Mouse (Mus musculus) stomach, postnatal 0 days (tissue): ENCODE results near the gene Kng2. TPM values are rescaled to one million over a fixed set of nuclear protein-coding genes. Genes with fewer than 3 reads are reported as not detected.
"Not testable (repeated sequence)": the region's sequence is repeated elsewhere in the genome, so short reads cannot be mapped to it uniquely, and the experiment has no call there.

ENCODE experiments used
- ATAC-seq: fragments of 200-750 bp; cut with Nextera tagmentation; 2 replicates; pipeline ENCODE4 v1.8.0; 2017; ENCODE audit not compliant: low FRiP score, low TSS enrichment
- DNase-seq: peaks from one replicate; pipeline ENCODE4 v3.0.0-alpha.2; 2016; ENCODE audit warnings: low spot score
- H3K27ac ChIP-seq: fragments of 300-500 bp; sonication (generic); replicated peaks from 2 replicates; pipeline ENCODE4 v1.5.1; 2014; ENCODE audit warnings: mild to moderate bottlenecking, control low read depth
- H3K27me3 ChIP-seq: fragments of 300-500 bp; sonication (generic); 2 replicates; pipeline ENCODE4 v1.6.1; 2014; ENCODE audit warnings: low read length; ENCODE audit not compliant: control insufficient read depth, insufficient read depth
- H3K36me3 ChIP-seq: fragments of 300-500 bp; sonication (generic); 2 replicates; pipeline ENCODE4 v1.6.1; 2014; ENCODE audit warnings: low read length, mixed read lengths; ENCODE audit not compliant: control insufficient read depth, insufficient read depth
- H3K4me1 ChIP-seq: fragments of 300-500 bp; sonication (generic); replicated peaks from 2 replicates; pipeline ENCODE4 v1.6.1; 2014; ENCODE audit warnings: antibody characterized with exemption; ENCODE audit not compliant: control insufficient read depth, insufficient read depth
- H3K4me2 ChIP-seq: fragments of 300-500 bp; sonication (generic); replicated peaks from 2 replicates; pipeline ENCODE4 v1.6.1; 2014; ENCODE audit warnings: low read depth, mild to moderate bottlenecking, control low read depth, moderate library complexity
- H3K4me3 ChIP-seq: fragments of 300-500 bp; sonication (generic); 2 replicates; pipeline ENCODE4 v1.5.1; 2014; ENCODE audit warnings: low read depth, low read length, control low read depth
- H3K9ac ChIP-seq: fragments of 300-500 bp; sonication (generic); 2 replicates; pipeline ENCODE4 v1.6.1; 2014; ENCODE audit warnings: mild to moderate bottlenecking, low read length, control low read depth, mixed read lengths
- H3K9me3 ChIP-seq: fragments of 300-500 bp; sonication (generic); 2 replicates; pipeline ENCODE4 v1.6.1; 2016; ENCODE audit warnings: low read length; ENCODE audit not compliant: control insufficient read depth
- CTCF ChIP-seq: IDR thresholded peaks from 2 replicates; pipeline ENCODE4 v1.5.1; 2016; ENCODE audit warnings: antibody characterized with exemption, low read depth, mild to moderate bottlenecking, moderate library complexity
- EP300 ChIP-seq: optimal IDR thresholded peaks from 2 replicates; pipeline ENCODE3; 2016; ENCODE audit warnings: antibody characterized with exemption
- WGBS: fragments of 180-500 bp; shearing (Covaris S2); extraction: QIAGEN DNeasy Blood & Tissue Kit; methylation state at CpG from one replicate; pipeline ENCODE4 v1.1.7; 2014; 5-methylcytosine and 5-hydroxymethylcytosine counted together
- polyA plus RNA-seq: library from polyadenylated mRNA; unstranded; fragments of >200 nt; fragmentation: Nextera tagmentation; extraction: Ambion mirVana; gene quantifications from 2 replicates; pipeline ENCODE4 v1.2.1, GENCODE M21; 2015

The Kng2 gene
- polyA plus RNA-seq, 1 experiment from 2014 or later, result 0.96 TPM

GRCm38 (mm10) chr16:23040876-23041275 lies 11.6 kb upstream of the Kng2 start:
- Histone ChIP-seq H3K4me1 (no peaks in the 10 kb centered on the region), H3K4me2 (no peak overlapping the region), H3K9me3 (no peaks in the 10 kb centered on the region), H3K27me3 (no peaks in the 10 kb centered on the region), H3K4me3 (no peak overlapping the region), H3K9ac (no peak overlapping the region), H3K36me3 (no peaks in the 10 kb centered on the region), H3K27ac (no peak overlapping the region)
- TF ChIP-seq CTCF, result no peak
- TF ChIP-seq EP300, result no peak
- ATAC-seq (no peak), DNase-seq (no peak)
- 37% methylated on average over 4 of the region's 4 CpGs for WGBS

- Histone ChIP-seq H3K27me3 (no peaks in the 10 kb centered on the region), H3K27ac (no peak overlapping the region), H3K4me1 (no peaks in the 10 kb centered on the region), H3K9ac (no peak overlapping the region), H3K4me3 (no peak overlapping the region), H3K36me3 (no peaks in the 10 kb centered on the region), H3K9me3 (no peaks in the 10 kb centered on the region), H3K4me2 (no peak overlapping the region)
- DNase-seq (no peak), ATAC-seq (no peak)
- 87% methylated on average over 4 of the region's 4 CpGs for WGBS
- TF ChIP-seq CTCF (no peak), EP300 (no peak)
Observed at GRCm38 (mm10) chr16:23039281-23039680, 10.0 kb upstream of the Kng2 start.

GRCm38 (mm10) chr16:23037744-23038143 lies 8.5 kb upstream of the Kng2 start:
- no peak overlapping the region for H3K27ac ChIP-seq
- H3K9ac ChIP-seq, result no peak overlapping the region
- ATAC-seq, result no peak
- H3K36me3 ChIP-seq, result no peaks in the 10 kb centered on the region
- no peaks in the 10 kb centered on the region for H3K27me3 ChIP-seq
- H3K4me2 ChIP-seq, result no peak overlapping the region
- no peaks in the 10 kb centered on the region for H3K9me3 ChIP-seq
- no peak overlapping the region for H3K4me3 ChIP-seq
- WGBS, result 63% methylated on average over 7 of the region's 7 CpGs
- DNase-seq, result no peak
- no peaks in the 10 kb centered on the region for H3K4me1 ChIP-seq
- TF ChIP-seq CTCF, result no peak
- TF ChIP-seq EP300, result no peak

GRCm38 (mm10) chr16:23033673-23034072 lies 4.4 kb upstream of the Kng2 start:
- Histone ChIP-seq H3K36me3 (no peaks in the 10 kb centered on the region), H3K27ac (no peak overlapping the region), H3K4me2 (no peak overlapping the region), H3K4me1 (no peaks in the 10 kb centered on the region), H3K9ac (no peak overlapping the region), H3K9me3 (no peaks in the 10 kb centered on the region), H3K27me3 (no peaks in the 10 kb centered on the region), H3K4me3 (no peak overlapping the region)
- 87% methylated on average over 4 of the region's 4 CpGs for WGBS
- no peak for TF ChIP-seq CTCF
- TF ChIP-seq EP300, result no peak
- DNase-seq (no peak), ATAC-seq (no peak)

- Histone ChIP-seq H3K4me2 (no peak overlapping the region), H3K27me3 (no peaks in the 10 kb centered on the region), H3K4me1 (no peaks in the 10 kb centered on the region), H3K36me3 (no peaks in the 10 kb centered on the region), H3K9me3 (no peaks in the 10 kb centered on the region), H3K9ac (no peak overlapping the region), H3K27ac (no peak overlapping the region), H3K4me3 (no peak overlapping the region)
- no peak for TF ChIP-seq EP300
- TF ChIP-seq CTCF, result no peak
- DNase-seq (no peak), ATAC-seq (no peak)
- 82% methylated on average over 5 of the region's 5 CpGs for WGBS
Observed at GRCm38 (mm10) chr16:23030673-23031435, 1.6 kb upstream of the Kng2 start.

GRCm38 (mm10) chr16:23027341-23027740 lies 1.9 kb downstream of the Kng2 start:
- H3K4me1 ChIP-seq, H3K4me2 ChIP-seq, ATAC-seq, H3K27me3 ChIP-seq, H3K9ac ChIP-seq, H3K27ac ChIP-seq, DNase-seq, H3K9me3 ChIP-seq, H3K4me3 ChIP-seq, H3K36me3 ChIP-seq: not testable (repeated sequence)
- WGBS, result 29% methylated on average over 3 of the region's 3 CpGs
